Mouse (Mus musculus) MEL (cell line): ENCODE measurements around the gene Ppp1r1c.

Source experiments
- EP300 ChIP-seq, 2 experiments: IDR thresholded peaks; 2 replicates each; pipeline ENCODE4 v1.6.1; 2011; ENCODE audit warnings: improper control_type of control experiment in 2 of 2, low read length in 2 of 2, low read depth in 1 of 2, mild to moderate bottlenecking in 1 of 2
- GATA1 ChIP-seq: IDR thresholded peaks from 2 replicates; pipeline ENCODE4 v1.6.1; 2011; ENCODE audit warnings: low read depth, low read length, improper control_type of control experiment
- MEF2A ChIP-seq: IDR thresholded peaks from 2 replicates; pipeline ENCODE4 v1.6.1; 2014; ENCODE audit warnings: low read depth, mild to moderate bottlenecking, inconsistent platforms, low read length, improper control_type of control experiment; ENCODE audit not compliant: poor library complexity, insufficient replicate concordance, severe bottlenecking; ENCODE audit errors: extremely low read depth
- USF1 ChIP-seq: IDR thresholded peaks from 2 replicates; pipeline ENCODE4 v1.6.1; 2014; ENCODE audit warnings: low read depth, mild to moderate bottlenecking, inconsistent platforms, low read length, improper control_type of control experiment, moderate library complexity

DNA sequence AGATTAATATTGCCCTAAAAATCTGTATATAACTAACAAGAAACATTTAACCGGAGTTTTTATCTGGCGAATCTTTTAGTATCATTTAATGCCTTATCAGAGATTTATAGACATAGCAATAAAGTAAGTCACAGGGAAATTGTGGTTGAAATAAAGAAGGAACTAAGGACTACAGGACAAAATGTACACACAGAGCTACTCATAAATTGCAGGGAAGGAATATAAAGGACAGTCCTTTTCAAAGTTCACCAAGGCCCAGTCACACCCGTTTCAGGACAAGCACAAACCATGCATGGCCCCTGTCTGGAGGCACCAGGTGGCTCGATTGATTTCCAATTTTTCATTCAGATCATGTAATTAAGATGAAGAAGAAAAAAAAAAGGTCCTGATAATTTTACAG, 12.4 kb upstream of the Ppp1r1c start:
- TF ChIP-seq EP300 (IDR thresholded peaks at IDR 0.05; ENCODE audit: low read depth in 1 of 2, low read length in 2 of 2) (no peak), USF1 (no peak), MEF2A (no peak), GATA1 (0 out of 2 replicates have a peak, but pooled peaks have one; percentile 24)
